Mouse (Mus musculus) myocyte (in vitro differentiated cells): ENCODE results near the gene Kif12. TPM values are rescaled to one million over a fixed set of nuclear protein-coding genes. Genes with fewer than 3 reads are reported as not detected.

Experiments used
- H3K27me3 ChIP-seq: one replicate; pipeline ENCODE4 v1.6.1; 2011; ENCODE audit not compliant: control insufficient read depth, insufficient read depth, insufficient read length
- H3K36me3 ChIP-seq: one replicate; pipeline ENCODE4 v1.6.1; 2011; ENCODE audit not compliant: control insufficient read depth, insufficient read depth
- H3K4me2 ChIP-seq: one replicate; pipeline ENCODE4 v1.6.1; 2011; ENCODE audit warnings: low read depth, control low read depth
- H3K4me3 ChIP-seq: one replicate; pipeline ENCODE4 v1.5.1; 2011; ENCODE audit warnings: mild to moderate bottlenecking, control low read depth, moderate library complexity
- H3K79me2 ChIP-seq: one replicate; pipeline ENCODE4 v1.6.1; 2011; ENCODE audit not compliant: control insufficient read depth, insufficient read depth
- H3ac ChIP-seq: one replicate; pipeline ENCODE4 v1.6.1; 2011; ENCODE audit not compliant: control insufficient read depth, insufficient read length
- CEBPB ChIP-seq: IDR thresholded peaks from 2 replicates; pipeline ENCODE4 v1.6.1; 2011; ENCODE audit warnings: mild to moderate bottlenecking, moderate library complexity; ENCODE audit not compliant: poor library complexity, insufficient read depth, severe bottlenecking
- E2F4 ChIP-seq: IDR thresholded peaks from one replicate; pipeline ENCODE4 v1.6.1; 2011; ENCODE audit warnings: mild to moderate bottlenecking, control low read depth, moderate library complexity; ENCODE audit not compliant: insufficient read depth
- MAX ChIP-seq: IDR thresholded peaks from one replicate; pipeline ENCODE4 v1.6.1; 2011; ENCODE audit warnings: low read depth, mild to moderate bottlenecking, control low read depth
- MYOD1 ChIP-seq, 3 experiments: IDR thresholded peaks; one replicate each; pipeline ENCODE4 v1.6.1; 2011; ENCODE audit warnings: control low read depth in 2 of 3, low read depth in 2 of 3, mild to moderate bottlenecking in 2 of 3, moderate library complexity in 1 of 3; ENCODE audit not compliant: insufficient read length in 2 of 3, control insufficient read depth in 1 of 3
- MYOG ChIP-seq, 3 experiments: IDR thresholded peaks; one replicate each; pipeline ENCODE4 v1.6.1; 2011; ENCODE audit warnings: control low read depth in 2 of 3, low read depth in 2 of 3, mild to moderate bottlenecking in 2 of 3; ENCODE audit not compliant: insufficient read length in 2 of 3, control insufficient read depth in 1 of 3, insufficient read depth in 1 of 3
- POLR2A ChIP-seq: IDR thresholded peaks from one replicate; pipeline ENCODE4 v1.6.1; 2011; ENCODE audit warnings: low read depth, mild to moderate bottlenecking, control low read depth, moderate library complexity; ENCODE audit not compliant: insufficient read length
- POLR2AphosphoS2 ChIP-seq: IDR thresholded peaks from one replicate; pipeline ENCODE4 v1.6.1; 2011; ENCODE audit warnings: low read depth, control low read depth; ENCODE audit not compliant: insufficient read length
- REST ChIP-seq: IDR thresholded peaks from one replicate; pipeline ENCODE4 v1.6.1; 2011; ENCODE audit warnings: mild to moderate bottlenecking, control low read depth, moderate library complexity; ENCODE audit not compliant: insufficient read depth, insufficient read length
- SRF ChIP-seq: IDR thresholded peaks from one replicate; pipeline ENCODE4 v1.6.1; 2011; ENCODE audit warnings: low read depth; ENCODE audit not compliant: control insufficient read depth, insufficient read length
- TCF12 ChIP-seq: IDR thresholded peaks from one replicate; pipeline ENCODE4 v1.6.1; 2011; ENCODE audit warnings: mild to moderate bottlenecking, control low read depth; ENCODE audit not compliant: poor library complexity, insufficient read depth, severe bottlenecking
- TCF3 ChIP-seq: IDR thresholded peaks from one replicate; pipeline ENCODE4 v1.6.1; 2011; ENCODE audit warnings: low read depth, control low read depth; ENCODE audit not compliant: insufficient read length
- USF1 ChIP-seq: IDR thresholded peaks from one replicate; pipeline ENCODE4 v1.6.1; 2011; ENCODE audit warnings: low read depth, mild to moderate bottlenecking, control low read depth, moderate library complexity
- polyA plus RNA-seq: library from polyadenylated mRNA; unstranded; fragments of >200 nt; fragmentation: generic; extraction: Trizol; gene quantifications from one replicate; pipeline ENCODE4 v1.2.1, GENCODE M21; 2012; ENCODE audit warnings: missing spikeins

The Kif12 gene
- polyA plus RNA-seq, 1 experiment: not detected

GRCm38 (mm10) chr4:63205583-63205982 is 33.7 kb upstream of the Kif12 start:
- H3K36me3 ChIP-seq: no peaks in the 10 kb centered on the region
- no peak overlapping the region for H3K4me3 ChIP-seq
- peaks cover 17% of the 10 kb centered on the region for H3K27me3 ChIP-seq
- H3ac ChIP-seq: no peak overlapping the region
- H3K4me2 ChIP-seq: no peak overlapping the region
- no peak for TF ChIP-seq POLR2A
- no peak for TF ChIP-seq TCF3
- TF ChIP-seq E2F4: no peak
- TF ChIP-seq POLR2AphosphoS2: no peak
- TF ChIP-seq MYOD1 (IDR thresholded peaks at IDR 0.05; ENCODE audit: control insufficient read depth in 1 of 3, insufficient read length in 2 of 3, low read depth in 2 of 3): no peak
- no peak for TF ChIP-seq TCF12
- no peak for TF ChIP-seq CEBPB
- no peak for TF ChIP-seq REST
- TF ChIP-seq MYOG (IDR thresholded peaks at IDR 0.05; ENCODE audit: control insufficient read depth in 1 of 3, insufficient read depth in 1 of 3, insufficient read length in 2 of 3, low read depth in 2 of 3): no peak
- no peak for TF ChIP-seq SRF
- TF ChIP-seq MAX: no peak
- TF ChIP-seq USF1: no peak
- H3K79me2 ChIP-seq: no peaks in the 10 kb centered on the region

GRCm38 (mm10) chr4:63203874-63204273 is 31.9 kb upstream of the Kif12 start:
- TF ChIP-seq MAX (no peak), POLR2A (no peak), USF1 (no peak), CEBPB (no peak)
- Histone ChIP-seq H3ac (no peak overlapping the region), H3K4me3 (no peak overlapping the region)

GRCm38 (mm10) chr4:63199366-63199765 is 27.4 kb upstream of the Kif12 start:
- Histone ChIP-seq H3ac (no peak overlapping the region), H3K4me2 (no peak overlapping the region), H3K4me3 (no peak overlapping the region), H3K36me3 (no peaks in the 10 kb centered on the region), H3K79me2 (no peaks in the 10 kb centered on the region), H3K27me3 (no peaks in the 10 kb centered on the region)
- no peak for TF ChIP-seq USF1
- TF ChIP-seq SRF: no peak
- no peak for TF ChIP-seq MYOG (IDR thresholded peaks at IDR 0.05; ENCODE audit: control insufficient read depth in 1 of 3, insufficient read depth in 1 of 3, insufficient read length in 2 of 3, low read depth in 2 of 3)
- no peak for TF ChIP-seq POLR2AphosphoS2
- TF ChIP-seq MAX: no peak
- TF ChIP-seq POLR2A: no peak
- no peak for TF ChIP-seq TCF12

More at GRCm38 (mm10) chr4:63203874-63204273, 31.9 kb upstream of the Kif12 start:
- Histone ChIP-seq H3K36me3 (no peaks in the 10 kb centered on the region), H3K79me2 (no peaks in the 10 kb centered on the region), H3K4me2 (no peak overlapping the region), H3K27me3 (peaks cover 17% of the 10 kb centered on the region)

GRCm38 (mm10) chr4:63194366-63194765 is 22.4 kb upstream of the Kif12 start:
- no peak overlapping the region for H3K4me2 ChIP-seq
- H3K36me3 ChIP-seq: no peaks in the 10 kb centered on the region
- H3K79me2 ChIP-seq: no peaks in the 10 kb centered on the region
- H3K4me3 ChIP-seq: no peak overlapping the region
- peaks cover 6% of the 10 kb centered on the region for H3K27me3 ChIP-seq
- no peak overlapping the region for H3ac ChIP-seq
- TF ChIP-seq POLR2A: no peak
- no peak for TF ChIP-seq CEBPB
- TF ChIP-seq POLR2AphosphoS2: no peak
- no peak for TF ChIP-seq MAX
- TF ChIP-seq TCF12: no peak
- no peak for TF ChIP-seq USF1

GRCm38 (mm10) chr4:63191641-63192040 is 19.7 kb upstream of the Kif12 start:
- no peak overlapping the region for H3K4me2 ChIP-seq
- H3K27me3 ChIP-seq: peaks cover 21% of the 10 kb centered on the region
- no peak overlapping the region for H3K4me3 ChIP-seq
- TF ChIP-seq MYOG (IDR thresholded peaks at IDR 0.05; ENCODE audit: control insufficient read depth in 1 of 3, insufficient read depth in 1 of 3, insufficient read length in 2 of 3, low read depth in 2 of 3): no peak
- no peak for TF ChIP-seq REST
- TF ChIP-seq MYOD1 (IDR thresholded peaks at IDR 0.05; ENCODE audit: control insufficient read depth in 1 of 3, insufficient read length in 2 of 3, low read depth in 2 of 3): no peak
- TF ChIP-seq MAX: no peak
- no peak for TF ChIP-seq E2F4
- no peak for TF ChIP-seq SRF
- TF ChIP-seq CEBPB: no peak
- TF ChIP-seq TCF3: no peak
- TF ChIP-seq POLR2A: no peak
- TF ChIP-seq POLR2AphosphoS2: no peak
- no peak for TF ChIP-seq TCF12
- no peak for TF ChIP-seq USF1
- no peaks in the 10 kb centered on the region for H3K79me2 ChIP-seq
- H3K36me3 ChIP-seq: no peaks in the 10 kb centered on the region
- H3ac ChIP-seq: no peak overlapping the region
